ENCODE assay signal across 9 mouse cellular contexts in genomic region chr16:11532592-11532991, GRCm38 (mm10).
DNase-seq lines count a peak whose midpoint lies in the region; ATAC-seq and TF ChIP-seq lines count a peak whose summit lies in the region.
"Had no signal": no experiment of that assay in that cellular context is flagged by ENCODE, and none has a peak within 500 bp of the region (broad histone marks: within the 10 kb centered on the region; RNA-seq: fewer than 3 reads in every experiment).

No protein-coding gene starts in this region.

- H3K27me3 ChIP-seq in kidney, adult 2 months (replicated peaks; ENCODE audit: control insufficient read depth, insufficient read depth, low read length): no peaks in the 10 kb centered on the region
- no peaks in the 10 kb centered on the region for H3K27me3 ChIP-seq in limb, embryonic 15.5 days

- peaks cover 10% of the 10 kb centered on the region; the same call in 1 of the 2 replicates for H3K4me1 ChIP-seq in kidney, adult 2 months (ENCODE audit: control insufficient read depth, insufficient read depth, low read length)
- H3K4me1 ChIP-seq in limb, embryonic 15.5 days: peaks cover 31% of the 10 kb centered on the region

- peak; percentile 45 to 48 for DNase-seq in left cerebral cortex, adult 18-20 months (ENCODE audit: low spot score in 2 of 2)
- no peak for DNase-seq in left cerebral cortex, adult 11 months (ENCODE audit: low spot score)
- DNase-seq in cerebellum, adult 8-10 months: peak; percentile 86
- DNase-seq in gastrocnemius, adult 2 months: peak; percentile 92
- DNase-seq in kidney, adult 2 months: peak; percentile 88
- DNase-seq in retina, postnatal 1 day: no peak

- ATAC-seq in limb, embryonic 15.5 days (ENCODE audit: insufficient number of reproducible peaks, low FRiP score, low TSS enrichment, low read depth): peak; percentile 88
- ATAC-seq in megakaryocyte progenitor cell, adult 5-6 weeks (replicated peaks; ENCODE audit: poor library complexity): no peak

- 33% methylated on average over 8 of the region's 8 CpGs for WGBS in kidney, adult 2 months
- WGBS in limb, embryonic 15.5 days: 30% methylated on average over 8 of the region's 8 CpGs

- H3K4me3 ChIP-seq in gastrocnemius, adult 2 months: no peak overlapping the region
- H3K4me3 ChIP-seq in kidney, adult 2 months (ENCODE audit: insufficient read depth, low read depth, low read length): no peak overlapping the region
- no peak overlapping the region for H3K4me3 ChIP-seq in limb, embryonic 15.5 days

- H3K27ac ChIP-seq in gastrocnemius, adult 2 months: peak overlapping the region; percentile 62
- no peak overlapping the region for H3K27ac ChIP-seq in kidney, adult 2 months (ENCODE audit: insufficient read depth, low read depth, low read length)
- no peak overlapping the region; the same call in 1 of the 2 replicates for H3K27ac ChIP-seq in limb, embryonic 15.5 days

- no peak overlapping the region for H3K4me2 ChIP-seq in limb, embryonic 15.5 days

- TF ChIP-seq POLR2A in kidney, adult 2 months (IDR thresholded peaks at IDR 0.05; ENCODE audit: low read depth, low read length): no peak

- no peaks in the 10 kb centered on the region for H3K9me3 ChIP-seq in limb, embryonic 15.5 days
- H3K9me3 ChIP-seq: G1E had no signal

- peaks cover 2% of the 10 kb centered on the region; the same call in 1 of the 2 replicates for H3K36me3 ChIP-seq in kidney, adult 2 months (ENCODE audit: control insufficient read depth, insufficient read depth, low read length)
- H3K36me3 ChIP-seq in limb, embryonic 15.5 days: no peaks in the 10 kb centered on the region
- H3K36me3 ChIP-seq: G1E had no signal

- no peak overlapping the region for H3K9ac ChIP-seq in limb, embryonic 15.5 days

- no peak for TF ChIP-seq CTCF in gastrocnemius, adult 2 months (IDR thresholded peaks at IDR 0.05)
- no peak for TF ChIP-seq CTCF in kidney, adult 2 months (conservative IDR thresholded peaks at IDR 0.05; ENCODE audit: insufficient read depth, insufficient read length, low read depth, low read length)

- intact Hi-C loops in gastrocnemius, adult 2 months (cut with DNase I): no loop called here

Comparison
In these comparisons a context has a peak if more than half of its experiments do, and no peak if none do; other contexts are left out.
1. DNase-seq: peak in left cerebral cortex, adult 18-20 months (2 of 2), cerebellum, adult 8-10 months (single experiment), gastrocnemius, adult 2 months (single experiment) and kidney, adult 2 months (single experiment); none in left cerebral cortex, adult 11 months (single experiment) and retina, postnatal 1 day (single experiment).